Mouse (Mus musculus): ENCODE measurements around the gene Tenm2.

DNA sequence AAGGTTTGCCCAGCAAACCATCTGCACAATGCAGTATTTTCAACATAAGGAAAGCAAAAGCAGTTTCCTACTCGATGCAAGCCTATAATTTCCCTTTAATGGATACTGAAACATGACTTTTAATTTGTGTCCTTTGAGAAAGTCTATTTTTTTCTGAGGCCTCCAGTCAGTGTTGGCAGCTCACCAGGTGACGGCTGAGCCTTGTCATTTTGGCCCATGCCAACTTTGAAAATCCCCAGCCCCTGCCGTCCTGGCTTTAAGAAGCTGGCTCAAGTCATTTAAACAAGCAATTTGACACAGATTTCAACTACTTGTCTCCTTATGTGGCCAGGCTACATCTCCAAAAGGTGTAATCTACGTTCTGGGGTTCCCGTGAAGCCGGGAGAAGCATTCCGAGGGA is 933.7 kb downstream of the Tenm2 start:
- TF ChIP-seq GATA1 (IDR thresholded peaks at IDR 0.05; ENCODE audit: borderline replicate concordance, low read length), result no peak
- no peak for TF ChIP-seq FLI1 (IDR thresholded peaks at IDR 0.05; ENCODE audit: low read length)
